Mouse (Mus musculus) hindbrain, embryonic 12.5 days (tissue): ENCODE results near the gene Nradd. TPM values are rescaled to one million over a fixed set of nuclear protein-coding genes. Genes with fewer than 3 reads are reported as not detected.

ENCODE experiments used
- ATAC-seq: fragments of 200-750 bp; cut with Nextera tagmentation; 2 replicates; pipeline ENCODE4 v1.8.0; 2017; ENCODE audit warnings: moderate TSS enrichment; ENCODE audit not compliant: low FRiP score
- H3K27ac ChIP-seq: fragments of 300-500 bp; sonication (generic); 2 replicates; pipeline ENCODE4 v1.5.1; 2016; ENCODE audit warnings: mild to moderate bottlenecking
- H3K27me3 ChIP-seq: fragments of 300-500 bp; sonication (generic); 2 replicates; pipeline ENCODE4 v1.6.1; 2016; ENCODE audit warnings: mild to moderate bottlenecking
- H3K36me3 ChIP-seq: fragments of 300-500 bp; sonication (generic); 2 replicates; pipeline ENCODE4 v1.6.1; 2016; ENCODE audit warnings: mild to moderate bottlenecking
- H3K4me1 ChIP-seq: fragments of 300-500 bp; sonication (generic); 2 replicates; pipeline ENCODE4 v1.6.1; 2016
- H3K4me2 ChIP-seq: fragments of 300-500 bp; sonication (generic); replicated peaks from 2 replicates; pipeline ENCODE4 v1.6.1; 2016; ENCODE audit warnings: mild to moderate bottlenecking
- H3K4me3 ChIP-seq: fragments of 300-500 bp; sonication (generic); 2 replicates; pipeline ENCODE4 v1.5.1; 2016; ENCODE audit warnings: mild to moderate bottlenecking
- H3K9ac ChIP-seq: fragments of 300-500 bp; sonication (generic); 2 replicates; pipeline ENCODE4 v1.6.1; 2016; ENCODE audit warnings: mild to moderate bottlenecking, moderate library complexity
- H3K9me3 ChIP-seq: fragments of 300-500 bp; sonication (generic); replicated peaks from 2 replicates; pipeline ENCODE4 v1.6.1; 2016; ENCODE audit warnings: mild to moderate bottlenecking
- WGBS: fragments of 180-500 bp; shearing (Covaris S2); methylation state at CpG from one replicate; pipeline ENCODE4 v1.1.7; 2016; 5-methylcytosine and 5-hydroxymethylcytosine counted together
- polyA plus RNA-seq: library from polyadenylated mRNA; unstranded; fragments of >200 nt; fragmentation: Nextera tagmentation; extraction: Ambion mirVana; gene quantifications from 2 replicates; pipeline ENCODE4 v1.2.1, GENCODE M21; 2016

Gene Nradd
- polyA plus RNA-seq, 1 experiment from 2014 or later = 45.2 TPM

- H3K27me3 ChIP-seq = no peaks in the 10 kb centered on the region
Measured at GRCm38 (mm10) chr9:110644295-110644694, 20.0 kb upstream of the Nradd start.

GRCm38 (mm10) chr9:110643787-110644186 lies 19.5 kb upstream of the Nradd start:
- Histone ChIP-seq H3K9ac (no peak overlapping the region), H3K27me3 (no peaks in the 10 kb centered on the region), H3K4me2 (no peak overlapping the region), H3K4me3 (no peak overlapping the region), H3K27ac (no peak overlapping the region), H3K36me3 (peaks cover under 1% of the 10 kb centered on the region; the same call in 1 of the 2 replicates), H3K9me3 (no peaks in the 10 kb centered on the region), H3K4me1 (peaks cover 2% of the 10 kb centered on the region; the same call in 1 of the 2 replicates)
- 68% methylated on average over 9 of the region's 9 CpGs for WGBS
- ATAC-seq = no peak

More at GRCm38 (mm10) chr9:110644295-110644694, 20.0 kb upstream of the Nradd start:
- ATAC-seq = no peak
- no peaks in the 10 kb centered on the region for H3K36me3 ChIP-seq
- no peak overlapping the region for H3K27ac ChIP-seq
- no peak overlapping the region for H3K9ac ChIP-seq
- H3K4me2 ChIP-seq = no peak overlapping the region
- peaks cover 4% of the 10 kb centered on the region for H3K4me1 ChIP-seq
- no peaks in the 10 kb centered on the region for H3K9me3 ChIP-seq
- no peak overlapping the region for H3K4me3 ChIP-seq
- 91% methylated on average over 10 of the region's 10 CpGs for WGBS

- peaks cover 4% of the 10 kb centered on the region; the same call in 1 of the 2 replicates for H3K36me3 ChIP-seq
- H3K9ac ChIP-seq = no peak overlapping the region
- H3K27ac ChIP-seq = no peak overlapping the region
- H3K27me3 ChIP-seq = no peaks in the 10 kb centered on the region
- WGBS = 45% methylated on average over 5 of the region's 5 CpGs
- H3K4me2 ChIP-seq = no peak overlapping the region
- ATAC-seq = no peak
- no peak overlapping the region for H3K4me3 ChIP-seq
- peaks cover 2% of the 10 kb centered on the region; the same call in 1 of the 2 replicates for H3K4me1 ChIP-seq
- no peaks in the 10 kb centered on the region for H3K9me3 ChIP-seq
Measured at GRCm38 (mm10) chr9:110642812-110643524, 18.7 kb upstream of the Nradd start.

- H3K27ac ChIP-seq = no peak overlapping the region
- no peak overlapping the region for H3K4me2 ChIP-seq
- 88% methylated on average over 5 of the region's 5 CpGs for WGBS
- H3K9ac ChIP-seq = no peak overlapping the region
- peaks cover 3% of the 10 kb centered on the region; the same call in 1 of the 2 replicates for H3K27me3 ChIP-seq
- no peak overlapping the region for H3K4me3 ChIP-seq
- no peak for ATAC-seq
- peaks cover 4% of the 10 kb centered on the region; the same call in 1 of the 2 replicates for H3K36me3 ChIP-seq
- H3K9me3 ChIP-seq = no peaks in the 10 kb centered on the region
- peaks cover 2% of the 10 kb centered on the region; the same call in 1 of the 2 replicates for H3K4me1 ChIP-seq
Measured at GRCm38 (mm10) chr9:110641006-110641405, 16.8 kb upstream of the Nradd start.

GRCm38 (mm10) chr9:110638611-110639021 lies 14.4 kb upstream of the Nradd start:
- H3K4me1 ChIP-seq = peaks cover 5% of the 10 kb centered on the region; the same call in 1 of the 2 replicates
- H3K36me3 ChIP-seq = peaks cover 4% of the 10 kb centered on the region; the same call in 1 of the 2 replicates
- no peak overlapping the region for H3K27ac ChIP-seq
- peaks cover 8% of the 10 kb centered on the region; the same call in 1 of the 2 replicates for H3K27me3 ChIP-seq
- no peak for ATAC-seq
- H3K9ac ChIP-seq = no peak overlapping the region
- no peak overlapping the region for H3K4me3 ChIP-seq
- H3K4me2 ChIP-seq = no peak overlapping the region
- WGBS = 84% methylated on average over 10 of the region's 10 CpGs
- H3K9me3 ChIP-seq = no peaks in the 10 kb centered on the region

- peak; percentile 33; the same call in 1 of the 2 replicates for ATAC-seq
- Histone ChIP-seq H3K4me1 (peaks cover 17% of the 10 kb centered on the region), H3K9ac (no peak overlapping the region), H3K27me3 (peaks cover 36% of the 10 kb centered on the region), H3K4me2 (no peak overlapping the region), H3K4me3 (no peak overlapping the region), H3K9me3 (no peaks in the 10 kb centered on the region), H3K27ac (no peak overlapping the region), H3K36me3 (peaks cover 4% of the 10 kb centered on the region; the same call in 1 of the 2 replicates)
- 6% methylated on average over 19 of the region's 19 CpGs for WGBS
Measured at GRCm38 (mm10) chr9:110635225-110635624, 11.0 kb upstream of the Nradd start.

- Histone ChIP-seq H3K9ac (no peak overlapping the region), H3K4me1 (peaks cover 17% of the 10 kb centered on the region), H3K36me3 (peaks cover 4% of the 10 kb centered on the region; the same call in 1 of the 2 replicates), H3K4me2 (no peak overlapping the region), H3K27ac (no peak overlapping the region), H3K27me3 (peaks cover 36% of the 10 kb centered on the region), H3K4me3 (no peak overlapping the region), H3K9me3 (no peaks in the 10 kb centered on the region)
- 79% methylated on average over 17 of the region's 17 CpGs for WGBS
- ATAC-seq = no peak
Measured at GRCm38 (mm10) chr9:110633882-110634281, 9.6 kb upstream of the Nradd start.

- Histone ChIP-seq H3K9me3 (no peaks in the 10 kb centered on the region), H3K4me1 (peaks cover 17% of the 10 kb centered on the region), H3K4me2 (no peak overlapping the region), H3K27me3 (peaks cover 36% of the 10 kb centered on the region), H3K9ac (no peak overlapping the region), H3K36me3 (no peaks in the 10 kb centered on the region), H3K27ac (no peak overlapping the region), H3K4me3 (no peak overlapping the region)
- ATAC-seq = no peak
- 84% methylated on average over 15 of the region's 15 CpGs for WGBS
Measured at GRCm38 (mm10) chr9:110632671-110633070, 8.4 kb upstream of the Nradd start.

- peaks cover 17% of the 10 kb centered on the region for H3K4me1 ChIP-seq
- H3K4me2 ChIP-seq = peak overlapping the region; percentile 65
- WGBS = 13% methylated on average over 30 of the region's 30 CpGs
- peaks cover 35% of the 10 kb centered on the region for H3K27me3 ChIP-seq
- peak overlapping the region; percentile 50; the same call in 1 of the 2 replicates for H3K9ac ChIP-seq
- no peaks in the 10 kb centered on the region for H3K36me3 ChIP-seq
- H3K27ac ChIP-seq = no peak overlapping the region
- no peaks in the 10 kb centered on the region for H3K9me3 ChIP-seq
- peak; percentile 27; the same call in 1 of the 2 replicates for ATAC-seq
- H3K4me3 ChIP-seq = peak overlapping the region; percentile 34
Measured at GRCm38 (mm10) chr9:110631651-110632275, 7.5 kb upstream of the Nradd start.

- Histone ChIP-seq H3K27ac (no peak overlapping the region), H3K4me2 (peak overlapping the region; percentile 65), H3K27me3 (peaks cover 38% of the 10 kb centered on the region), H3K9me3 (no peaks in the 10 kb centered on the region), H3K36me3 (no peaks in the 10 kb centered on the region), H3K9ac (0 out of 2 replicates have a peak overlapping the region, but pooled peaks have one; percentile 50), H3K4me3 (peak overlapping the region; percentile 34), H3K4me1 (peaks cover 17% of the 10 kb centered on the region)
- ATAC-seq = peak; percentile 41; the same call in 1 of the 2 replicates
- 16% methylated on average over 10 of the region's 10 CpGs for WGBS
Measured at GRCm38 (mm10) chr9:110631191-110631590, 6.9 kb upstream of the Nradd start.

- Histone ChIP-seq H3K4me1 (peaks cover 23% of the 10 kb centered on the region), H3K4me2 (no peak overlapping the region), H3K36me3 (no peaks in the 10 kb centered on the region), H3K27me3 (peaks cover 41% of the 10 kb centered on the region), H3K9ac (no peak overlapping the region), H3K4me3 (no peak overlapping the region), H3K9me3 (no peaks in the 10 kb centered on the region), H3K27ac (no peak overlapping the region)
- ATAC-seq = no peak
- 88% methylated on average over 15 of the region's 15 CpGs for WGBS
Measured at GRCm38 (mm10) chr9:110630171-110630570, 5.9 kb upstream of the Nradd start.

- H3K27ac ChIP-seq = peak overlapping the region; percentile 90; the same call in 1 of the 2 replicates
- no peaks in the 10 kb centered on the region for H3K9me3 ChIP-seq
- H3K36me3 ChIP-seq = peaks cover 19% of the 10 kb centered on the region
- 65% methylated on average over 11 of the region's 11 CpGs for WGBS
- peak overlapping the region; percentile 52 for H3K4me3 ChIP-seq
- H3K27me3 ChIP-seq = 0 out of 2 replicates have a peak, but pooled peaks cover 8% of the 10 kb centered on the region
- no peak for ATAC-seq
- peaks cover 20% of the 10 kb centered on the region for H3K4me1 ChIP-seq
- H3K4me2 ChIP-seq = peak overlapping the region; percentile 99
- peak overlapping the region; percentile 72 for H3K9ac ChIP-seq
Measured at GRCm38 (mm10) chr9:110625350-110625908, 1.2 kb upstream of the Nradd start.
